8 mouse cellular contexts compared by ENCODE assay signal in genomic region chr9:25252759-25253477, GRCm38 (mm10). TPM values are rescaled to one million over a fixed set of nuclear protein-coding genes. Genes with fewer than 3 reads are reported as not detected.
DNase-seq lines count a peak whose midpoint lies in the region; ATAC-seq and TF ChIP-seq lines count a peak whose summit lies in the region.

No protein-coding gene starts in this region.

- no peaks in the 10 kb centered on the region for H3K27me3 ChIP-seq in hindbrain, embryonic 16.5 days (replicated peaks; ENCODE audit: control insufficient read depth, insufficient read depth, low read length)

- peak overlapping the region; percentile 80 for H3K4me3 ChIP-seq in gastrocnemius, adult 2 months
- peak overlapping the region; percentile 100 for H3K4me3 ChIP-seq in hindbrain, embryonic 16.5 days (ENCODE audit: low read length)

- peak overlapping the region; percentile 62 for H3K4me2 ChIP-seq in hindbrain, embryonic 16.5 days (ENCODE audit: low read length)

- peak; percentile 9; the same call in 1 of the 2 replicates for ATAC-seq in common myeloid progenitor, adult 5-6 weeks (replicated peaks; ENCODE audit: low read depth, poor library complexity, severe bottlenecking)
- ATAC-seq in hindbrain, embryonic 16.5 days = peak; percentile 57
- peak; percentile 26 for ATAC-seq in megakaryocyte, adult 5-6 weeks (ENCODE audit: poor library complexity, severe bottlenecking)

- WGBS in hindbrain, embryonic 16.5 days = 0% methylated on average over 37 of the region's 78 CpGs

- H3K9ac ChIP-seq in hindbrain, embryonic 16.5 days (ENCODE audit: low read depth, low read length) = peak overlapping the region; percentile 99

- H3K36me3 ChIP-seq in hindbrain, embryonic 16.5 days (ENCODE audit: control insufficient read depth, insufficient read depth, low read length) = no peaks in the 10 kb centered on the region

- DNase-seq in layer of hippocampus, adult 11-12 months (ENCODE audit: low spot score) = peak; percentile 81
- DNase-seq in layer of hippocampus, adult 9-10 months (ENCODE audit: low spot score) = no peak
- peak; percentile 78 for DNase-seq in gastrocnemius, adult 2 months
- DNase-seq in left cerebral cortex, adult 8-10 months (ENCODE audit: low spot score in 2 of 2) = peak; percentile 45 to 51
- DNase-seq in right cerebral cortex, postnatal 10 days (ENCODE audit: low spot score in 2 of 2) = peak; percentile 68 to 82

- no peaks in the 10 kb centered on the region for H3K9me3 ChIP-seq in hindbrain, embryonic 16.5 days (ENCODE audit: control insufficient read depth, low read length)

- H3K4me1 ChIP-seq in hindbrain, embryonic 16.5 days (ENCODE audit: control insufficient read depth, insufficient read depth, low read depth, low read length) = peaks cover 22% of the 10 kb centered on the region

- peak; percentile 59 for TF ChIP-seq CTCF in gastrocnemius, adult 2 months (IDR thresholded peaks at IDR 0.05)

- H3K27ac ChIP-seq in gastrocnemius, adult 2 months = peak overlapping the region; percentile 97
- H3K27ac ChIP-seq in hindbrain, embryonic 16.5 days (ENCODE audit: low read depth, low read length) = peak overlapping the region; percentile 100

- intact Hi-C loops in gastrocnemius, adult 2 months (cut with DNase I) = loop anchor here (1.0 to 10.0 kb wide), 4 partner anchors 54 to 232 kb away; partner anchors contain the start of gene Eepd1

RNA-seq across cellular contexts. Expression of gene Sept7, which starts 0.7 kb away (rescaled TPM):
- total RNA-seq in common myeloid progenitor, adult 5-6 weeks (2017) = 321 and 329 TPM in 2 replicates
- total RNA-seq in gastrocnemius, adult 2 months (2021) = 10 to 100 TPM; 69.5 to 88.3 TPM
- 247 and 264 TPM in 2 replicates for polyA plus RNA-seq in hindbrain, embryonic 16.5 days (2015; fragmentation: Nextera tagmentation; extraction: Ambion mirVana)
- 100 to 1,000 TPM; 367 to 384 (median 373) TPM for total RNA-seq in left cerebral cortex, adult 8-10 months (2022)
- 213 and 245 TPM in 2 replicates for total RNA-seq in megakaryocyte, adult 5-6 weeks (2015)
- 337 and 347 TPM in 2 replicates for total RNA-seq in megakaryocyte, adult 5-6 weeks (2017)
